Mouse (Mus musculus) forebrain, embryonic 10.5 days (tissue): ENCODE measurements at regions not wholly inside any gene's neighbourhood (a gene's known extent, or its start where the extent isn't known, plus 50 kb on each side); places are given as distances from the start of the nearest gene placed in this dataset.

ENCODE experiments used
- DNase-seq: peaks from one replicate; pipeline ENCODE4 v3.0.0-alpha.2; 2017; ENCODE audit warnings: low spot score; ENCODE audit errors: extremely low spot score
- H3K27ac ChIP-seq: fragments of 300-500 bp; sonication (generic); 2 replicates; pipeline ENCODE4 v1.5.1; 2016; ENCODE audit warnings: mild to moderate bottlenecking
- H3K27me3 ChIP-seq: fragments of 300-500 bp; sonication (generic); 2 replicates; pipeline ENCODE4 v1.6.1; 2016; ENCODE audit warnings: mild to moderate bottlenecking; ENCODE audit not compliant: poor library complexity, severe bottlenecking
- H3K36me3 ChIP-seq: fragments of 300-500 bp; sonication (generic); replicated peaks from 2 replicates; pipeline ENCODE4 v1.6.1; 2016; ENCODE audit warnings: mild to moderate bottlenecking, moderate library complexity
- H3K4me1 ChIP-seq: fragments of 300-500 bp; sonication (generic); 2 replicates; pipeline ENCODE4 v1.6.1; 2016
- H3K4me3 ChIP-seq: fragments of 300-500 bp; sonication (generic); 2 replicates; pipeline ENCODE4 v1.5.1; 2016; ENCODE audit warnings: mild to moderate bottlenecking, moderate library complexity
- H3K9me3 ChIP-seq: fragments of 300-500 bp; sonication (generic); 2 replicates; pipeline ENCODE4 v1.6.1; 2016; ENCODE audit warnings: mild to moderate bottlenecking, moderate library complexity
- WGBS: fragments of 180-500 bp; shearing (Covaris S2); methylation state at CpG from one replicate; pipeline ENCODE4 v1.1.7; 2016; 5-methylcytosine and 5-hydroxymethylcytosine counted together

DNA sequence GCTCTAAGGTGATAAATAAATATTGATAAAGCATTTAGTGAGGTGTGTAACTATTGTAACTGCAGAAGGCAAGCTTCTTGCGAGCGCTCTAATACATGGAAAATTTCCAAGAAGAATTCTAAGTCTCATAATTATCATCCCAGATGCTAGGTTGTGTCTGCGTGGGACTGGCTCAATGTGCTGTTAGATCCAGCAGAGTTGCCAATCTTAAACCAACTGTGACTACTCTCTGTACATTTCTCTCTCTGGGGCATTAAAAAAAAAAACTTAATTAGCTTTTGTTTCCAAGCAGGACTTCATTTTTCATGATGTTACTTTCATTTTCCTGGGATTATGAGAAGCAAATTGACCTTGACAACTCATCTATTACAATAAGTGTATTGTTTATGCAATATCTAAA, 506.6 kb downstream of the Pdha2 start:
- no peaks in the 10 kb centered on the region for H3K9me3 ChIP-seq
- H3K4me3 ChIP-seq = no peak overlapping the region
- 87% methylated on average over 3 of the region's 3 CpGs for WGBS
- H3K4me1 ChIP-seq = no peaks in the 10 kb centered on the region
- H3K27me3 ChIP-seq = no peaks in the 10 kb centered on the region
- DNase-seq = no peak
- no peaks in the 10 kb centered on the region for H3K36me3 ChIP-seq
- H3K27ac ChIP-seq = no peak overlapping the region

- no peaks in the 10 kb centered on the region for H3K36me3 ChIP-seq
- no peak overlapping the region for H3K27ac ChIP-seq
- DNase-seq = no peak
- no peaks in the 10 kb centered on the region for H3K9me3 ChIP-seq
- H3K4me3 ChIP-seq = no peak overlapping the region
- H3K4me1 ChIP-seq = no peaks in the 10 kb centered on the region
- no peaks in the 10 kb centered on the region for H3K27me3 ChIP-seq
- WGBS = 73% methylated on average over 5 of the region's 5 CpGs
Observed at GRCm38 (mm10) chr3:140702929-140703328, 509.2 kb downstream of the Pdha2 start.

- Histone ChIP-seq H3K27me3 (no peaks in the 10 kb centered on the region), H3K27ac (no peak overlapping the region), H3K4me3 (no peak overlapping the region), H3K36me3 (no peaks in the 10 kb centered on the region), H3K4me1 (peaks cover 6% of the 10 kb centered on the region), H3K9me3 (no peaks in the 10 kb centered on the region)
- 94% methylated on average over 6 of the region's 6 CpGs for WGBS
- DNase-seq = no peak
Observed at GRCm38 (mm10) chr3:140702271-140702681, 509.9 kb downstream of the Pdha2 start.

GRCm38 (mm10) chr3:140697295-140697694, 514.9 kb downstream of the Pdha2 start:
- WGBS = 19% methylated on average over 3 of the region's 3 CpGs
- no peaks in the 10 kb centered on the region for H3K27me3 ChIP-seq

DNA sequence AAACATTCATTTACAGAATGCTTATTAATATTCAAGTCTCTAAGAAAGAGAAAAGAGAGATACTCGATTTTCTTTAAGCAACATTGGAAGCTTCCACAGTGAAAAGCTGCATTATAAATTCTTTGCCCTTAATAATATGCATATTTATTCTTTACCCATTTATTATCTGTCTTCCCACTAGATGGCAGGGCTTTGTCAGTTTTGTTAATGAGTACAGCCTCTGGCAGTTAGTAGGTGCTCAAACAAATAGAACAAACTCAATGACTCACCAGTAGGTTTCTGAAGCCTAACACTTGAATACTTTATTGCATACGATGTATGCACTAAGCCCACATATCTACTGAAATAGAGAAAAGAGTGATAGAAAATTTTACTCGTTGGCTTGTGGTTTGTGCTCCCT, 529.4 kb downstream of the Pdha2 start:
- no peaks in the 10 kb centered on the region for H3K9me3 ChIP-seq
- no peak for DNase-seq
- 88% methylated on average over 3 of the region's 3 CpGs for WGBS

More at GRCm38 (mm10) chr3:140697295-140697694, 514.9 kb downstream of the Pdha2 start:
- Histone ChIP-seq H3K4me3 (no peak overlapping the region), H3K27ac (no peak overlapping the region), H3K36me3 (no peaks in the 10 kb centered on the region), H3K9me3 (no peaks in the 10 kb centered on the region), H3K4me1 (peaks cover 14% of the 10 kb centered on the region)
- DNase-seq = no peak

DNA sequence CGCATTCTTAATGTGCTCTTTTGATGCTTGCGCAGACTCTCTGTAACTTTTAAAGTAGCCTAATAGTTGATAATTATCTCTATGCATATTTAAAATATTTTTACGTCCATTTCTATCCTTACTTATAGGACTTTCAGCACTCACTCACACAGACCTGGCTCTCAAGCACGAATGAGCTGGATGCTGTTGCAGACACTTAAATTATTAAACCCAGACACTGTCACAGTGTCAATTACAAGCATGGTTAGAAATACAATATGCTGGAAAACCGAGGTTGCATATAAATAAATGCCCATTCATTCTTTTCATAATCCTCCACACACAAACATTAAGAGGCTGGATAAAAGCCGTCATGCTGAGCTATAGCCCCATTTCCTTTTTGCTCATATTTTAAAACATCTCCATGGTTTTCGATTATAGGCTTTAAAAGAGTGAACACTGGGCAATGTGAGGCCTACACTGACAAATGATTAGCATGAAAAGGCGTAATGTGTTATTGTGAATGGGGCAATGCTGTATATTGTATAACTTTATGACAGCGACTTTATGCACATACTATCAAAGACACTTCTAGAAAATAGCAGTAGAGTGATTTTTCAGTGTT, 566.3 kb downstream of the Pdha2 start:
- H3K4me3 ChIP-seq = no peak overlapping the region
- H3K27ac ChIP-seq = no peak overlapping the region
- WGBS = 76% methylated on average over 9 of the region's 9 CpGs
- H3K4me1 ChIP-seq = peaks cover 4% of the 10 kb centered on the region; the same call in 1 of the 2 replicates
- no peaks in the 10 kb centered on the region for H3K27me3 ChIP-seq
- no peak for DNase-seq
- no peaks in the 10 kb centered on the region for H3K9me3 ChIP-seq
- H3K36me3 ChIP-seq = no peaks in the 10 kb centered on the region

More for the DNA sequence above, 529.4 kb downstream of the Pdha2 start:
- Histone ChIP-seq H3K36me3 (no peaks in the 10 kb centered on the region), H3K27me3 (no peaks in the 10 kb centered on the region), H3K4me1 (no peaks in the 10 kb centered on the region), H3K27ac (no peak overlapping the region), H3K4me3 (no peak overlapping the region)

DNA sequence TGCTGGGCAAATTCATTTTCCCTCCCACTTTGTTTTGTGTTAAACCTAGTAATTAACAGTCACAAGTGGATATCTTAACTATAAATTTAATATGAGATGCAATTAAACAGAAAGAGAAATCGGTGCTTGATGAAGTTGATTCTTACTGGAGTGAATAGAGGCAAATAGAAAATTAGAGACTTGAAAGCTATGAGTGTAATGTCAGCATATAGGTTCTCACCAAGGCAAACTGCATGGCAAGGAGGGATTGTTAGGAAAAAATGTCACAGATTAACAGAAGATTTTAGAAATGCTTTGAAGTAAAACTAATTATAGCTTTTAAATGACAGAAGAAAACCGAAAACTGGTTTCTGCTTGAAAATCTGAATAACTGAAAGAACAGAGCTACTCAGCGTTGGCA, 592.3 kb downstream of the Pdha2 start:
- Histone ChIP-seq H3K4me3 (no peak overlapping the region), H3K36me3 (no peaks in the 10 kb centered on the region), H3K4me1 (no peaks in the 10 kb centered on the region), H3K9me3 (no peaks in the 10 kb centered on the region), H3K27ac (no peak overlapping the region), H3K27me3 (no peaks in the 10 kb centered on the region)
- DNase-seq = no peak
- 92% methylated on average over 3 of the region's 3 CpGs for WGBS
